Mouse (Mus musculus): Measurements from ENCODE around the gene Vav2.

- TF ChIP-seq CTCF (IDR thresholded peaks at IDR 0.05; ENCODE audit: borderline replicate concordance, control insufficient read depth, extremely low read depth, insufficient read depth, low read length, poor library complexity): no peak
- TF ChIP-seq POLR2A (IDR thresholded peaks at IDR 0.05; ENCODE audit: control insufficient read depth, extremely low read depth, insufficient read depth, low read length, poor library complexity): no peak
Measured at GRCm38 (mm10) chr2:27358461-27358860, 68.4 kb downstream of the Vav2 start.

Measured in thymus, adult 2 months (tissue).